Mouse (Mus musculus): ENCODE results near the gene Dhcr24. TPM values are rescaled to one million over a fixed set of nuclear protein-coding genes. Genes with fewer than 3 reads are reported as not detected.

Dhcr24 gene
- polyA plus RNA-seq, 1 experiment from 2014 or later: 20.9 TPM

GRCm38 (mm10) chr4:106590142-106590541 is 29.3 kb downstream of the Dhcr24 start:
- Histone ChIP-seq H3K4me1 (ENCODE audit: control insufficient read depth, insufficient read depth, low read length) (no peaks in the 10 kb centered on the region), H3K36me3 (ENCODE audit: control insufficient read depth, insufficient read depth, low read length) (peaks cover 56% of the 10 kb centered on the region), H3K9me3 (ENCODE audit: control insufficient read depth, low read length) (no peaks in the 10 kb centered on the region), H3K4me2 (ENCODE audit: low read length) (no peak overlapping the region), H3K27ac (replicated peaks; ENCODE audit: low read depth, low read length) (no peak overlapping the region), H3K4me3 (replicated peaks; ENCODE audit: low read depth, low read length) (no peak overlapping the region), H3K9ac (replicated peaks; ENCODE audit: low read length) (no peak overlapping the region), H3K27me3 (ENCODE audit: control insufficient read depth, insufficient read depth, low read length) (no peaks in the 10 kb centered on the region)
- ATAC-seq (ENCODE audit: low FRiP score, low TSS enrichment) (no peak), DNase-seq (no peak)
- WGBS: 85% methylated on average over 9 of the region's 9 CpGs

GRCm38 (mm10) chr4:106590871-106591270 is 30.0 kb downstream of the Dhcr24 start:
- DNase-seq: no peak
- Histone ChIP-seq H3K36me3 (ENCODE audit: control insufficient read depth, insufficient read depth, low read length) (peaks cover 49% of the 10 kb centered on the region), H3K4me1 (ENCODE audit: control insufficient read depth, insufficient read depth, low read length) (no peaks in the 10 kb centered on the region), H3K9me3 (ENCODE audit: control insufficient read depth, low read length) (no peaks in the 10 kb centered on the region), H3K4me2 (ENCODE audit: low read length) (no peak overlapping the region), H3K27me3 (ENCODE audit: control insufficient read depth, insufficient read depth, low read length) (no peaks in the 10 kb centered on the region), H3K27ac (replicated peaks; ENCODE audit: low read depth, low read length) (no peak overlapping the region), H3K4me3 (replicated peaks; ENCODE audit: low read depth, low read length) (no peak overlapping the region), H3K9ac (replicated peaks; ENCODE audit: low read length) (no peak overlapping the region)
- no peak for ATAC-seq (ENCODE audit: low FRiP score, low TSS enrichment)
- 87% methylated on average over 9 of the region's 9 CpGs for WGBS

GRCm38 (mm10) chr4:106593636-106594035 is 32.8 kb downstream of the Dhcr24 start:
- Histone ChIP-seq H3K27ac (replicated peaks; ENCODE audit: low read depth, low read length) (no peak overlapping the region), H3K4me3 (replicated peaks; ENCODE audit: low read depth, low read length) (no peak overlapping the region), H3K27me3 (ENCODE audit: control insufficient read depth, insufficient read depth, low read length) (no peaks in the 10 kb centered on the region), H3K4me1 (ENCODE audit: control insufficient read depth, insufficient read depth, low read length) (no peaks in the 10 kb centered on the region), H3K9me3 (ENCODE audit: control insufficient read depth, low read length) (no peaks in the 10 kb centered on the region), H3K4me2 (ENCODE audit: low read length) (no peak overlapping the region), H3K36me3 (ENCODE audit: control insufficient read depth, insufficient read depth, low read length) (peaks cover 24% of the 10 kb centered on the region), H3K9ac (replicated peaks; ENCODE audit: low read length) (no peak overlapping the region)
- 59% methylated on average over 7 of the region's 7 CpGs for WGBS
- ATAC-seq (ENCODE audit: low FRiP score, low TSS enrichment) (no peak), DNase-seq (no peak)

GRCm38 (mm10) chr4:106596200-106596599 is 35.4 kb downstream of the Dhcr24 start:
- Histone ChIP-seq H3K9ac (replicated peaks; ENCODE audit: low read length) (no peak overlapping the region), H3K36me3 (ENCODE audit: control insufficient read depth, insufficient read depth, low read length) (peaks cover 3% of the 10 kb centered on the region; the same call in 1 of the 2 replicates), H3K4me3 (replicated peaks; ENCODE audit: low read depth, low read length) (no peak overlapping the region), H3K4me2 (ENCODE audit: low read length) (no peak overlapping the region), H3K9me3 (ENCODE audit: control insufficient read depth, low read length) (no peaks in the 10 kb centered on the region), H3K27ac (replicated peaks; ENCODE audit: low read depth, low read length) (no peak overlapping the region), H3K4me1 (ENCODE audit: control insufficient read depth, insufficient read depth, low read length) (no peaks in the 10 kb centered on the region), H3K27me3 (ENCODE audit: control insufficient read depth, insufficient read depth, low read length) (no peaks in the 10 kb centered on the region)
- 70% methylated on average over 3 of the region's 3 CpGs for WGBS
- DNase-seq (no peak), ATAC-seq (ENCODE audit: low FRiP score, low TSS enrichment) (no peak)

- H3K27ac ChIP-seq (replicated peaks; ENCODE audit: low read depth, low read length): no peak overlapping the region
- no peaks in the 10 kb centered on the region for H3K36me3 ChIP-seq (ENCODE audit: control insufficient read depth, insufficient read depth, low read length)
- ATAC-seq (ENCODE audit: low FRiP score, low TSS enrichment) (no peak), DNase-seq (no peak)
- WGBS: 80% methylated on average over 9 of the region's 9 CpGs
- H3K9me3 ChIP-seq (ENCODE audit: control insufficient read depth, low read length): no peaks in the 10 kb centered on the region
- H3K9ac ChIP-seq (replicated peaks; ENCODE audit: low read length): no peak overlapping the region
- H3K4me1 ChIP-seq (ENCODE audit: control insufficient read depth, insufficient read depth, low read length): no peaks in the 10 kb centered on the region
- no peak overlapping the region for H3K4me2 ChIP-seq (ENCODE audit: low read length)
- H3K27me3 ChIP-seq (ENCODE audit: control insufficient read depth, insufficient read depth, low read length): no peaks in the 10 kb centered on the region
- H3K4me3 ChIP-seq (replicated peaks; ENCODE audit: low read depth, low read length): no peak overlapping the region
Observed at GRCm38 (mm10) chr4:106597055-106597454, 36.2 kb downstream of the Dhcr24 start.

DNA sequence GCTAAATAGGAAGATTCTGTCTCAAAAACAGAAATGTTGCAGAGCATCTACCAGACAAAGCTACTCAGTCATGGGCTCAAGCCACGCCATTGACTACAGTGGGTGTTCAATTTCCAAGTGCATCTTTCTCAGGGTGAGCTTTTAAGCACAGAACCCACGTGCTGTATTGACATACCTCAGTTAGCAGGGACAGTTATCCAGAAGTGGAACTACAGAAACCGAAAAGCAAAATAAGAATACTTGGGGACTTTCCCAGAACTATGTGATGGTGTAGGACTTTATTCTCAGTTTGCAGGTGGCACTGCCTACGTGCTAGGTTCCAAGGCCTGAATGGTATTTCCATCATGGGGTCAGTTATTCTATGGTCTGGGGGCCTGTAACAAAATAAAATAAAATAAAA is 36.9 kb downstream of the Dhcr24 start:
- 84% methylated on average over 4 of the region's 4 CpGs for WGBS

GRCm38 (mm10) chr4:106599415-106599814 is 38.6 kb downstream of the Dhcr24 start:
- H3K4me1 ChIP-seq (ENCODE audit: control insufficient read depth, insufficient read depth, low read length): no peaks in the 10 kb centered on the region
- no peak overlapping the region for H3K4me2 ChIP-seq (ENCODE audit: low read length)
- H3K4me3 ChIP-seq (replicated peaks; ENCODE audit: low read depth, low read length): no peak overlapping the region
- no peaks in the 10 kb centered on the region for H3K36me3 ChIP-seq (ENCODE audit: control insufficient read depth, insufficient read depth, low read length)
- H3K27ac ChIP-seq (replicated peaks; ENCODE audit: low read depth, low read length): no peak overlapping the region
- no peak overlapping the region for H3K9ac ChIP-seq (replicated peaks; ENCODE audit: low read length)
- H3K27me3 ChIP-seq (ENCODE audit: control insufficient read depth, insufficient read depth, low read length): no peaks in the 10 kb centered on the region
- DNase-seq (no peak), ATAC-seq (ENCODE audit: low FRiP score, low TSS enrichment) (no peak)
- 40% methylated on average over 1 of the region's 1 CpGs for WGBS
- H3K9me3 ChIP-seq (ENCODE audit: control insufficient read depth, low read length): no peaks in the 10 kb centered on the region

More for the DNA sequence above, 36.9 kb downstream of the Dhcr24 start:
- Histone ChIP-seq H3K27ac (replicated peaks; ENCODE audit: low read depth, low read length) (no peak overlapping the region), H3K27me3 (ENCODE audit: control insufficient read depth, insufficient read depth, low read length) (no peaks in the 10 kb centered on the region), H3K36me3 (ENCODE audit: control insufficient read depth, insufficient read depth, low read length) (no peaks in the 10 kb centered on the region), H3K4me3 (replicated peaks; ENCODE audit: low read depth, low read length) (no peak overlapping the region), H3K9ac (replicated peaks; ENCODE audit: low read length) (no peak overlapping the region), H3K4me2 (ENCODE audit: low read length) (no peak overlapping the region), H3K9me3 (ENCODE audit: control insufficient read depth, low read length) (no peaks in the 10 kb centered on the region), H3K4me1 (ENCODE audit: control insufficient read depth, insufficient read depth, low read length) (no peaks in the 10 kb centered on the region)
- ATAC-seq (ENCODE audit: low FRiP score, low TSS enrichment) (no peak), DNase-seq (no peak)

DNA sequence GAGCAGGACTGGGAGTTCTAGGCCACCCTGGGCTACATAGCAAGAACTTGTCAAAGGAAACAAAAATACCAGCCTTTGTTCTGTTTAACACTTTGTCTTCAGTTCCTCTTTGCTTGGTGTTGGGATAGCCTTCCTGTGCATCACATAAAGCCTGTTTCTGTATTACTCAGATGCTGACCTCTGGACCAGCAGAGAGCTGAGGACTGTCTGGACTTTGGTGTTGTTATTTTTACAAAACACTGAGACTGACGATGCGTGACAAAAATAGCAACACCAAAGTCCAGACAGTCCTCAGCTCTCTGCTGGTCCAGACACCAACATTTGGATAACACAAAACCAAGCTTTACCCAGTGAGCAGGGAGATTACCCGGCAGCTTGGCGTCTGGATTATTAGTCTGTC is 39.9 kb downstream of the Dhcr24 start:
- no peak overlapping the region for H3K27ac ChIP-seq (replicated peaks; ENCODE audit: low read depth, low read length)
- H3K4me2 ChIP-seq (ENCODE audit: low read length): no peak overlapping the region
- H3K9me3 ChIP-seq (ENCODE audit: control insufficient read depth, low read length): no peaks in the 10 kb centered on the region
- WGBS: 88% methylated on average over 4 of the region's 4 CpGs
- H3K27me3 ChIP-seq (ENCODE audit: control insufficient read depth, insufficient read depth, low read length): no peaks in the 10 kb centered on the region
- ATAC-seq (ENCODE audit: low FRiP score, low TSS enrichment): no peak
- H3K4me3 ChIP-seq (replicated peaks; ENCODE audit: low read depth, low read length): no peak overlapping the region
- no peak for DNase-seq
- H3K36me3 ChIP-seq (ENCODE audit: control insufficient read depth, insufficient read depth, low read length): no peaks in the 10 kb centered on the region
- no peak overlapping the region for H3K9ac ChIP-seq (replicated peaks; ENCODE audit: low read length)
- no peaks in the 10 kb centered on the region for H3K4me1 ChIP-seq (ENCODE audit: control insufficient read depth, insufficient read depth, low read length)

- Histone ChIP-seq H3K4me1 (ENCODE audit: control insufficient read depth, insufficient read depth, low read length) (no peaks in the 10 kb centered on the region), H3K4me2 (ENCODE audit: low read length) (peak overlapping the region; percentile 45), H3K27ac (replicated peaks; ENCODE audit: low read depth, low read length) (no peak overlapping the region), H3K27me3 (ENCODE audit: control insufficient read depth, insufficient read depth, low read length) (no peaks in the 10 kb centered on the region), H3K9me3 (ENCODE audit: control insufficient read depth, low read length) (no peaks in the 10 kb centered on the region), H3K36me3 (ENCODE audit: control insufficient read depth, insufficient read depth, low read length) (no peaks in the 10 kb centered on the region), H3K4me3 (replicated peaks; ENCODE audit: low read depth, low read length) (0 out of 2 replicates have a peak overlapping the region, but pooled peaks have one; percentile 10), H3K9ac (replicated peaks; ENCODE audit: low read length) (0 out of 2 replicates have a peak overlapping the region, but pooled peaks have one; percentile 12)
- 39% methylated on average over 18 of the region's 18 CpGs for WGBS
- ATAC-seq (ENCODE audit: low FRiP score, low TSS enrichment) (peak; percentile 83; the same call in 1 of the 2 replicates), DNase-seq (peak; percentile 71)
Observed at GRCm38 (mm10) chr4:106606639-106607554, 46.1 kb downstream of the Dhcr24 start.

Measured in midbrain, embryonic 14.5 days (tissue).